In the genomic region with DNA sequence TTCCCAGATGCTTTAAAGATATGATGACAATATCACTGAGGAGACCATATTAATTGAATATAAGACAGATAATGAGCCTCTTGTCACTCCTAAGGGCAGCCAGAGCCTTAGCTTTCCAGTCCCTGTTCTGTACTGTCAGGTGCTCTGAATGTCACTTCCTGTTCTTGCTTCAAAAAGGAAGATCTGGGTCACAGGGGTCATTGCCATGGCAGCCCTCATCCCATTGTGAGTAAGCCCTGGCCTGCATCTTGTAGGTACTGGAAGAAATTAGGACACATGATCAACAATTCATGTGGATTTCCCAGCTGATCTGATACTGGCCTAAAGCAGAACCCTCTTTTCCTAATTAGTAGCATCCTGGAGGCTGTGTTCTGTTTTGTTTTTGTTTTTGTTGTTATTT, we compare ENCODE assay signal across 16 mouse cellular contexts.
A peak's percentile ranks its signal among the peaks of the same experiment; 100 is the strongest.
DNase-seq lines count a peak whose midpoint lies in the region.
"Had no signal": no experiment of that assay in that cellular context is flagged by ENCODE, and none has a peak within 500 bp of the region (broad histone marks: within the 10 kb centered on the region; RNA-seq: fewer than 3 reads in every experiment).

No protein-coding gene starts in this region.

- DNase-seq in cerebellum, postnatal 10 days: peak; percentile 29
- DNase-seq in cerebellum, postnatal 4 days (ENCODE audit: low spot score in 2 of 2): no peak
- peak; percentile 12 for DNase-seq in kidney, postnatal 14 days
- DNase-seq in kidney, adult 8-10 months: no peak
- DNase-seq in brain, adult 2 months (ENCODE audit: low read depth, low spot score): peak; percentile 26
- peak; percentile 16 for DNase-seq in embryo, embryonic 11 days
- no peak for DNase-seq in spleen, postnatal 4 days (ENCODE audit: low spot score in 2 of 2)
- no peak for DNase-seq in ovary, postnatal 36 days (ENCODE audit: low spot score)
- DNase-seq: adrenal gland, adult 8-10 months; gastrocnemius, adult 2 months; kidney, adult 11 months; layer of hippocampus, adult 9-11 months; lung, embryonic 14.5 days; right cerebral cortex, postnatal 25 days; spleen, adult 18-20 months; thymus, postnatal 14 days had no signal

Comparison
In these comparisons a context has a peak if more than half of its experiments do, and no peak if none do; other contexts are left out.
1. DNase-seq: peak in cerebellum, postnatal 10 days (2 of 2), kidney, postnatal 14 days (single experiment), brain, adult 2 months (single experiment) and embryo, embryonic 11 days (single experiment); none in cerebellum, postnatal 4 days (0 of 2), kidney, adult 8-10 months (0 of 2), spleen, postnatal 4 days (0 of 2) and ovary, postnatal 36 days (single experiment).